Mouse (Mus musculus): ENCODE measurements around the gene Fmnl2.

DNA sequence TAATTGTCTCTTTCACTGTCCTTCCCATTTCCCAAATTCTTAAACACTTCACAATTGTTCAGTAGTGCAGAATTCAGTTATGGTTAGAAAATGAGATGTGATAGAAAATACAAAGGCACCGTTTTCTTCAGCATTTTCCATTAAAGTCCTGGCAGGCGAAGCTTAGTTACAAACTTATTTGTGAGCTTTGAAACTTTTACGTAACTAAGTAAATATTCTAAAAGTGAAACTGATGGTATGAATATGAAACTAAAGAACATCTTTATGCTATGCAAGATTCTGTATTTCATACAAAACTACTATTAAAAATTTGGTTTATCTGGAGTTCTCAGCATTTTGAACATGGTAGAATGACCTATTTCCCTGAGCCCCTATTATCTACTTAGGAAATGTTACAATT, 321.3 kb downstream of the Fmnl2 start:
- no peak for TF ChIP-seq POLR2A (IDR thresholded peaks at IDR 0.05; ENCODE audit: control insufficient read depth, low read depth, low read length)
- no peak for TF ChIP-seq CTCF (IDR thresholded peaks at IDR 0.05; ENCODE audit: control insufficient read depth, insufficient read depth, insufficient replicate concordance, low read depth, low read length)

All from testis, adult 2 months (tissue).